Mouse (Mus musculus) erythroblast, embryonic 14.5 days (primary cell): Measurements from ENCODE around the gene Gli2.

Source experiments
- GATA1 ChIP-seq: IDR thresholded peaks from 2 replicates; pipeline ENCODE4 v1.6.1; 2012; ENCODE audit warnings: low read length, inconsistent platforms, mixed read lengths
- TAL1 ChIP-seq: IDR thresholded peaks from 3 replicates; pipeline ENCODE4 v1.6.1; 2012; ENCODE audit warnings: low read length, inconsistent platforms, mixed read lengths

DNA sequence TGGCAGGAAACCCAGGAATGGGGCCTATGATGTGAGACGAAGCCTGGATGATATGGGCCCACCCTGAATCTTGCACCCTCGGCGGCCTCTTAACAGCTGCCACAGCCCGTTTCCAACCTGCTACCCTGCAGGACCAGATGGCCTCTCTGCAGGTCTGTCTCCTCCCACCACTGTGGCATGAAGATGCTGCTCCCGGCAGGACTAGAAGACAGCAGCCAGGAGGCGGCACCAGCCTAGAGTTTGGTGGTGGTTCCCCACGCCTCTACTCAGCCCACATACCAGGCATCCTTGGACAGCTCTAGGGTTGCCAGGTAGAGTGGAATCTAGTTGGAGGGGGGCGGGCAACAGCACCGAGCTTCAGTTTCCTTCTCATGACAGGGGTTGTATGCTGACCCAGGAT is 188.7 kb downstream of the Gli2 start:
- TF ChIP-seq TAL1 (no peak), GATA1 (no peak)
